Mouse (Mus musculus) neutrophil, adult 5-6 weeks (primary cell): ENCODE measurements around the gene Kcnk18. TPM values are rescaled to one million over a fixed set of nuclear protein-coding genes. Genes with fewer than 3 reads are reported as not detected.

ENCODE experiments used
- ATAC-seq: fragments of 151-379, 151-347 bp; 2 replicates; pipeline ENCODE4 v1.8.0; 2017; ENCODE audit warnings: mild to moderate bottlenecking, moderate TSS enrichment; ENCODE audit not compliant: insufficient number of reproducible peaks, poor library complexity, low FRiP score, severe bottlenecking; ENCODE audit errors: extremely low read depth
- total RNA-seq: library from RNA; stranded (forward); fragments of 200-1000 nt; gene quantifications from 2 replicates; pipeline ENCODE4 v1.2.3, GENCODE M21; 2017

Gene Kcnk18
- total RNA-seq, result not detected in 2 replicates

DNA sequence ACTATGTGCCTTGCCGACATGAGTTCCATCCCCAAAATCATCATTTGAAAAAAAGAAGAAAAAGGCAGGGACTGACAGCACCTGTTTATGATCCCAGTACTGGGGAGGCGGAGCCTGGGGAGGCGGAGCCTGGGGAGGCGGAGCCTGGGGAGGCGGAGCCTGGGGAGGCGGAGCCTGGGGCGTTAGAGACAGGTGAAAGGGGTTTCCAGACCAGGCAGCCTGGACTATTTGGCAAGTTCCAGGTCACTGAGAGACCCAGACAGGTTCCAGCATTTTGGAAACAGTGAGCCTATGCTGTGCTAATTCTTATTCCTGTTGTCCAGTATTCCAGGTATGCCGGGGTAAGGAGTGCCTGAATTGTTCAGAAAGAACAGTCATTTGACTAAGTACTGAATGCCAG lies at the start of gene Kcnk18:
Gene Kcnk18, plus strand, starts transcription at position 224 of the 400 bp plus-strand sequence.
- no peak for ATAC-seq

GRCm38 (mm10) chr19:59169936-59170765 lies 48.9 kb upstream of the Kcnk18 start, which contains the start of gene Vax1:
Gene Vax1 (minus strand): TSS chr19:59170056.
- ATAC-seq, result no peak

DNA sequence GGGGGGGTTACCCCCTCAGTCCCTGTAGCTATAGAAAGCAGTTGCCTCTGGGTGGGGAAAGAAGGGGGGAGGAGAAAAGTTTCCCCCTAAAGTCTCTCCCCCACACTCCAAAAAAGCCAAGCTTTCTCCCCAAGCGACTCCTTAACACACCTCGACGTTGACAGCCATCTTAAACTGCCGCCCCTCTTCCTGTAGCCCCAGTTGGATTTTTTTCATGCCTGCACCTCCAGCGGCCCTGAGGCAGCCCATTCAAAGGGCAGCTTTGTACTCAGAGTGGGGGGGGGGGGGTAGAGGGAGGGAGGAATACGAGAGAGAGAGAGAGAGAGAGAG lies 48.3 kb upstream of the Kcnk18 start:
- ATAC-seq, result no peak

DNA sequence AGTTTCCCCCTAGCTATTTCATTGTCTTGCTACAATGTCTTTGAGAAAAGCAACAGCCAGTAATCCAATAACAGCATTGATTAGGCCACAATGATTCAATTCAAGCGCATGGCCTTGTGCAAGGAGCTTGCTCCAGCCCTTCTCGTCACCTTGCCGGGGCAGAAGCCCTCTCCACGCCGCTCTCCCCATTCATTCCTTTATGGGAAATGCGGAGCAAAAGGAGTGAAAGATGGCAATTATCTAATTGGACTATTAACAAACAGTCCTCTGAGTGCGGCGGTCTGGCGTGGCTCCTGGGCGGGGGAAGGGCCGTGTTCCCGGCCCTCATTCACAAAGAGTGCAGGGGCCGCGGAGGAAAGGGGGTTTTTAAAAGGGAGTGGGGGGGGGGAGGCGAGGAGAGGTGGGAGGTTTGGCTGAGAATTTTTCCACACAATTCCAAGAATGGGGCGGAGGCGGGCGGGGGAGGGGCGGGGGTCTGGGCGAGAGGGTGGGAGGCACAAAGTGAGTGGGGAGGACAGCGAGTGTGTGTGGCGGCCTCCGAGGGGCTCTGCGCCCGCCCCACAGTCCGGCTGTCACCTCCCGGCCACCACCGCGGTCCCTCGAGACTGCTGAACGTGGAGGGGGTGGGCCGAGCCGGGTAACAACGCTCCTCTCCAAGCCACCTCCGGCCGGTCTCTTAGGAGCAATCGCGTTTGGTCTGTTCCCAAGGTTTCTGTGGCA lies 47.7 kb upstream of the Kcnk18 start:
- no peak for ATAC-seq

GRCm38 (mm10) chr19:59171871-59172245 lies 47.2 kb upstream of the Kcnk18 start:
- ATAC-seq, result no peak

GRCm38 (mm10) chr19:59172781-59173180 lies 46.2 kb upstream of the Kcnk18 start:
- no peak for ATAC-seq

DNA sequence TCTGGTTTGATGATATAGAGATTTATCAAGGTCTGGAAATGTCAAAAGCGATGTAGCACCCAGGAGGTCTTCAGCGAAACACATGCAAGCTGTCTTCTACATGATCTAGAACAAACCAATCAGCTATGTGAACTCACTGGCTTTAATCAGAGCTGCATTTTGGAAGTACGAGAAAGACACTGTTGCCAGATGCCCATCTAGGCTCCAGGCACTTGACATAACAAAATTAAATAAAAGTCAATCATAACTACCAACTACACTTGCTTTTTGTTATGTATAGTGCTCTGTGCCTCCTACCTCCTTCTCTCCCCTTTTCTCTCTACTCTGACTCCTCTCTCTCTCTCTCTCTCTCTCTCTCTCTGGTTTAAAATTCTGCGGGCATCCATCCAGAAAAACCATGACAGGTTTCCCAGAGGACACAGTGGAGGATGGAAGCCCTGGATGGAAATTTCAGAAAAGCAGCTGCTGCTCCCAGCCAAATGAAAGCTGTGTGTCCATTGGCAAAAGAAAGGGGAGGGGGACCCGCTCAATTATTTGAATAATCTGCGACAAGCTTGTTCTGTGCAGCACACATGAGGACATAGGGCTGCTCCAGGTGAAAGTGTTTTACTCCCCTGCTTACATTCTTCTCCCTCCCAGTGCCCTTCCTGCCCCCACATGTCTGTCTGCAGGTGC lies 45.5 kb upstream of the Kcnk18 start:
- no peak for ATAC-seq

DNA sequence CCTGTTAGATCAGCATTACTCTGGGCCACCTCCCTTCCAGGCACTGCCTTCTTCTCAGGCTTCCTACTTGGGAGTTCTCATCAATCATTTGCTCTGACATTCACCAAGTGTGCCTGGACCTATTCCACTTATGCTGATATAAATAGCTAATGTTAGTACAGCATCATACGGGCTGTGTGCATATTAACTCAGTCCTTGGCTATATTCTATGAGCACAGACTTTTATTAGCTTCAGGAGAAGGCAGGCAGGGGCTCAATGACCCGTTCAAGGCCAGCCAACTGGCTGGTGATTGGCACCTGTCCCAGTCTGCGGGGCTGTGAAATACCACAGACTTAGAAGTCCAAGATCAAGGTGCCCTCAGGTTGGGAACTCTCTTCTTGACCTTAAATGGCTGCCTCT lies 35.0 kb upstream of the Kcnk18 start:
- no peak for ATAC-seq

GRCm38 (mm10) chr19:59188981-59189380 lies 30.0 kb upstream of the Kcnk18 start:
- no peak for ATAC-seq

DNA sequence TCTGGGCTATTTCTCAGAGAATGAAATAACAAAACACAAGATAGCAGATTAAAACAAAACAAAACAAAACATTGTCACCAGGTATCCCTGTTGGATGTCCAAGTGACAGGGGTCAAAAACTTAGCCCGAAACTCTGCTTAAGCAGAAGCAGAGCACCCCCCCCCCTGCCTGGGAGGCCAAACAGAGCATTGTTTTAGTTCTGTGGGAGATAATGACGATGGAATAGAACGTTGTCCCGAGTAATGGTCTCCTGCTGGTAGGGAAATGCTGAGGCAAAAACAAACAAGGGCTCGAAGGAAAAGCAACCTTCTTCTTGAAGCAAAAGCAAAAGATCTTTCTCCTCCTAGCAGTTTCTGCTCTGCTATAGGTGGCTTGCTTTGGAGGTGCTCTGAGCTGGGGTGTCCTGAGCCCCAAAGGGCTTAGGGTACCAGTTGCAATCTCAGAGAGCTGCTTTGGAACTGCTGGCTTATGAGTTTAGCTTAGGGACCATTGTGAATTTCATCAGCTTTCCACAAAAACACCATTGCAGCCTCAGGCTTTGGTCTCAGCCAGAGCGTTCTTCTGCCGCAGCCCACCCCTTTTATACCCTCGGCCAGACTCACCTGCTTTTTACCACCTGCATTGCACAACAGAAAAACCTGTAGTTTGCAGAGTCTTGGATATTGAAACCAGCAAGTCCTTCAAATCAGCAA lies 28.4 kb upstream of the Kcnk18 start:
- ATAC-seq, result no peak

- no peak for ATAC-seq
Observed at GRCm38 (mm10) chr19:59191123-59191505, 27.9 kb upstream of the Kcnk18 start.

- no peak for ATAC-seq
Observed at GRCm38 (mm10) chr19:59192491-59192890, 26.5 kb upstream of the Kcnk18 start.

DNA sequence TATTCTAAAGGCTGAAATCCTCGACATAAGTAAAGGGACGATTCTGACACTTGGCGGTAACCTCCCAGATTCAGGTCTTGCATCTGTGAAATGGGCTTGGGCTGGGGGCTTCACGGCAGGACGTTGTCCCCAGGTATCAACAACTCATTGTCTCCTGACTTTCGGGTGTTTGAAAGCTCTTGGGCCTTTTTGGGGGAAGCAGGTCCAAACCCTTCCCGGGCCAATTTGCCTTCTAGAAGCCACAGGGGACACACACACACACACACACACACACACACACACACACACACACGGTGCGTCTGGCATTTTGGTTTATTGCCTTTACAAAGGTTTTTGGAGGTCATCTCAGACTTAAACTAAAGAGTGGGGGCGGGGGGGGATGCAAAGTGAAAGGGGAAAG lies 25.6 kb upstream of the Kcnk18 start:
- ATAC-seq, result no peak

GRCm38 (mm10) chr19:59193986-59194820 lies 24.8 kb upstream of the Kcnk18 start:
- peak; percentile 23; the same call in 1 of the 2 replicates for ATAC-seq

- no peak for ATAC-seq
Observed at GRCm38 (mm10) chr19:59195181-59195770, 23.7 kb upstream of the Kcnk18 start.

GRCm38 (mm10) chr19:59196111-59196666 lies 22.8 kb upstream of the Kcnk18 start:
- ATAC-seq, result no peak

- ATAC-seq, result no peak
Observed at GRCm38 (mm10) chr19:59198161-59198560, 20.9 kb upstream of the Kcnk18 start.

GRCm38 (mm10) chr19:59208475-59208874 lies 10.5 kb upstream of the Kcnk18 start:
- no peak for ATAC-seq
